Comparison of ENCODE assay signal across 8 mouse cellular contexts in the genomic region with DNA sequence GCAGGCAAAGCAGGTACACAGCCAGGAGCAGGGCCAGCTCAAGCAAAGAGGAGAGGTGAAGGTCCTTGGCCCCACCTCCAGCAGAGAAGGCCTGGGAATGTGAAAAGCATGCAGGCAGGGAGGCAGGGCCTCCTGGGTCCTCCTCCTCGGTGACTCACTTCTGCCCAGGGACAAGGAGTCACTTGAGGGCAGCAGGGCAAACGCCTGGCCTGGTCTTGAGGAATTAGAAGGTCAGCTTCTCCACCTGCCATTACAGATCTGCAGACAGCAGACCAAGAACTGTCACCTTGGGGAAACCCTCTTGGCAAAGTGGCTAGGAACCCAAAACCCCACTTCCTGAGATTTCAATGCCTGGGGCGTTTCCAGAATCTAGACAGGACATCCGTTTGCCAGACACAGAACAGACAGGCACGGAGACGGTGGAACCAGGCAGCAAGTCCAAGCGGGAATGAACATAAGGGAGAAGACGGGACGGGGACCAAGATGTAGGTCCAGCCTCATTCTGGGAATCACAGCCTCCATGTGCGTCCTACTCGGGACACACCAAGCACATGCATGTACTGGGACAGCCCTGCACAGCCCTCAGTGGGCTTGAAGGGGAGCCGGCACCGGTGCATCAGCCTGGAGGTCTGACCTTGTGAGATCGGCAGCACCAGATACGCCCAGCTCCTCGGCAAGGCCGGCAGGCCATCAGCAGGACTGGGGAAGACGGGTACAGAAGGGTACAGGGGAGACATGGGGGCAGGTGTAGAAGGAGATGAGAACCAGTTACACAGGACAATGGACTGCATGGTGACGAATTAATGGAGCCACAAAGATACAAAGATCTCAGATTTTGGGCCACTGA. TPM values are rescaled to one million over a fixed set of nuclear protein-coding genes. Genes with fewer than 3 reads are reported as not detected.
A peak's percentile ranks its signal among the peaks of the same experiment; 100 is the strongest.
DNase-seq lines count a peak whose midpoint lies in the region; ATAC-seq and TF ChIP-seq lines count a peak whose summit lies in the region.

No protein-coding gene starts in this region.

- H3K27me3 ChIP-seq in cerebellum, adult 2 months (ENCODE audit: control insufficient read depth, insufficient read depth, low read length), result no peaks in the 10 kb centered on the region
- no peaks in the 10 kb centered on the region for H3K27me3 ChIP-seq in heart, embryonic 11.5 days (ENCODE audit: control insufficient read depth, insufficient read depth, low read length)
- H3K27me3 ChIP-seq in kidney, embryonic 14.5 days (ENCODE audit: control insufficient read depth, insufficient read depth, low read length), result no peaks in the 10 kb centered on the region
- no peaks in the 10 kb centered on the region for H3K27me3 ChIP-seq in stomach, postnatal 0 days (ENCODE audit: control insufficient read depth, insufficient read depth, low read length)

- 27% methylated on average over 19 of the region's 19 CpGs for WGBS in cerebellum, adult 2 months
- WGBS in heart, embryonic 11.5 days (ENCODE audit: insufficient replicate concordance), result 49% methylated on average over 19 of the region's 19 CpGs
- 30% methylated on average over 19 of the region's 19 CpGs for WGBS in kidney, embryonic 14.5 days
- WGBS in stomach, postnatal 0 days, result 36% methylated on average over 19 of the region's 19 CpGs

- DNase-seq in cerebellum, adult 2 months, result peak; percentile 28 to 29
- DNase-seq in cerebellum, postnatal 25 days, result peak; percentile 27 to 34
- DNase-seq in lung, postnatal 14 days, result peak; percentile 67
- DNase-seq in stomach, postnatal 0 days (ENCODE audit: low spot score), result peak; percentile 84
- DNase-seq in left cerebral cortex, postnatal 14 days (ENCODE audit: low spot score in 2 of 2), result no peak

- intact Hi-C loops in left cerebral cortex, postnatal 14 days (cut with DNase I), result no loop called here

- no peak for TF ChIP-seq EP300 in stomach, postnatal 0 days (optimal IDR thresholded peaks at IDR 0.05)

- H3K9me3 ChIP-seq in heart, embryonic 11.5 days (replicated peaks; ENCODE audit: control insufficient read depth, low read length), result 0 out of 2 replicates have a peak, but pooled peaks cover 4% of the 10 kb centered on the region
- peaks cover 3% of the 10 kb centered on the region; the same call in 1 of the 2 replicates for H3K9me3 ChIP-seq in kidney, embryonic 14.5 days (ENCODE audit: control insufficient read depth, low read length)
- no peaks in the 10 kb centered on the region for H3K9me3 ChIP-seq in stomach, postnatal 0 days (ENCODE audit: control insufficient read depth, low read length)

- peaks cover 14% of the 10 kb centered on the region for H3K4me1 ChIP-seq in cerebellum, adult 2 months (ENCODE audit: control insufficient read depth, insufficient read depth, low read length)
- peaks cover 30% of the 10 kb centered on the region for H3K4me1 ChIP-seq in heart, embryonic 11.5 days (ENCODE audit: control insufficient read depth, insufficient read depth, low read length)
- H3K4me1 ChIP-seq in kidney, embryonic 14.5 days (ENCODE audit: control insufficient read depth, insufficient read depth, low read length), result peaks cover 28% of the 10 kb centered on the region
- H3K4me1 ChIP-seq in stomach, postnatal 0 days (replicated peaks; ENCODE audit: control insufficient read depth, insufficient read depth), result peaks cover 7% of the 10 kb centered on the region

- no peak overlapping the region for H3K27ac ChIP-seq in cerebellum, adult 2 months (ENCODE audit: insufficient read depth, low read length)
- peak overlapping the region; percentile 68 for H3K27ac ChIP-seq in heart, embryonic 11.5 days (ENCODE audit: low read depth, low read length)
- H3K27ac ChIP-seq in kidney, embryonic 14.5 days (ENCODE audit: low read depth, low read length), result peak overlapping the region; percentile 30; the same call in 1 of the 2 replicates
- H3K27ac ChIP-seq in stomach, postnatal 0 days (replicated peaks), result peak overlapping the region; percentile 94

- TF ChIP-seq CTCF in cerebellum, adult 2 months (IDR thresholded peaks at IDR 0.05; ENCODE audit: borderline replicate concordance, insufficient read depth, low read depth, low read length), result no peak
- 0 out of 2 replicates have a peak, but pooled peaks have one; percentile 15 for TF ChIP-seq CTCF in stomach, postnatal 0 days (IDR thresholded peaks at IDR 0.05; ENCODE audit: low read depth)

- no peak for TF ChIP-seq POLR2A in cerebellum, adult 2 months (IDR thresholded peaks at IDR 0.05; ENCODE audit: borderline replicate concordance, insufficient read depth, low read length)

- H3K9ac ChIP-seq in heart, embryonic 11.5 days (ENCODE audit: low read depth, low read length), result peak overlapping the region; percentile 95
- peak overlapping the region; percentile 89 for H3K9ac ChIP-seq in kidney, embryonic 14.5 days (ENCODE audit: low read depth, low read length)
- H3K9ac ChIP-seq in stomach, postnatal 0 days (ENCODE audit: low read length), result peak overlapping the region; percentile 94

- peak overlapping the region; percentile 70 for H3K4me3 ChIP-seq in cerebellum, adult 2 months (replicated peaks; ENCODE audit: insufficient read depth, low read depth, low read length)
- H3K4me3 ChIP-seq in heart, embryonic 11.5 days (ENCODE audit: low read depth, low read length), result peak overlapping the region; percentile 80
- H3K4me3 ChIP-seq in kidney, embryonic 14.5 days (ENCODE audit: low read length), result peak overlapping the region; percentile 82
- peak overlapping the region; percentile 84 for H3K4me3 ChIP-seq in stomach, postnatal 0 days (ENCODE audit: low read depth, low read length)

- H3K4me2 ChIP-seq in heart, embryonic 11.5 days, result peak overlapping the region; percentile 99
- peak overlapping the region; percentile 95 for H3K4me2 ChIP-seq in kidney, embryonic 14.5 days (replicated peaks; ENCODE audit: low read depth, low read length)
- peak overlapping the region; percentile 98 for H3K4me2 ChIP-seq in stomach, postnatal 0 days (replicated peaks; ENCODE audit: low read depth)

- no peak for ATAC-seq in cerebellum, adult (ENCODE audit: insufficient number of reproducible peaks, low FRiP score, low TSS enrichment)
- ATAC-seq in heart, embryonic 11.5 days (replicated peaks; ENCODE audit: insufficient number of reproducible peaks, low FRiP score, low TSS enrichment), result no peak
- ATAC-seq in kidney, embryonic 14.5 days (ENCODE audit: low FRiP score, low TSS enrichment), result no peak
- ATAC-seq in stomach, postnatal 0 days (ENCODE audit: low FRiP score, low TSS enrichment), result peak; percentile 69

- peaks cover 2% of the 10 kb centered on the region; the same call in 1 of the 2 replicates for H3K36me3 ChIP-seq in heart, embryonic 11.5 days (ENCODE audit: control insufficient read depth, insufficient read depth, low read length)
- peaks cover under 1% of the 10 kb centered on the region for H3K36me3 ChIP-seq in kidney, embryonic 14.5 days (ENCODE audit: control insufficient read depth, insufficient read depth, low read length)
- peaks cover 1% of the 10 kb centered on the region for H3K36me3 ChIP-seq in stomach, postnatal 0 days (ENCODE audit: control insufficient read depth, insufficient read depth, low read length)

RNA-seq across cellular contexts. Expression of gene Pkn1, which starts 1.4 kb away (rescaled TPM):
- polyA plus RNA-seq in cerebellum, adult 2 months (2012; rRNA removed), result 59.8 and 62.7 TPM in 2 replicates
- 17.0 and 21.2 TPM in 2 replicates for polyA plus RNA-seq in heart, embryonic 11.5 days (2014; fragmentation: Nextera tagmentation; extraction: Ambion mirVana)
- 23.8 and 36.1 TPM in 2 replicates for polyA plus RNA-seq in kidney, embryonic 14.5 days (2014; fragmentation: Nextera tagmentation; extraction: Ambion mirVana)
- polyA plus RNA-seq in stomach, postnatal 0 days (2015; fragmentation: Nextera tagmentation; extraction: Ambion mirVana), result 14.4 and 16.2 TPM in 2 replicates
- total RNA-seq in left cerebral cortex, postnatal 14 days (2021), result 10 to 100 TPM; 63.8 to 74.1 TPM

RNA-seq across cellular contexts. Expression of gene Ddx39, which starts 17.4 kb away (rescaled TPM):
- polyA plus RNA-seq in cerebellum, adult 2 months (2012; rRNA removed), result 30.0 and 31.5 TPM in 2 replicates
- 143 and 150 TPM in 2 replicates for polyA plus RNA-seq in heart, embryonic 11.5 days (2014; fragmentation: Nextera tagmentation; extraction: Ambion mirVana)
- 193 and 194 TPM in 2 replicates for polyA plus RNA-seq in kidney, embryonic 14.5 days (2014; fragmentation: Nextera tagmentation; extraction: Ambion mirVana)
- polyA plus RNA-seq in stomach, postnatal 0 days (2015; fragmentation: Nextera tagmentation; extraction: Ambion mirVana), result 83.8 and 86.6 TPM in 2 replicates
- 10 to 100 TPM; 18.4 to 19.7 TPM for total RNA-seq in left cerebral cortex, postnatal 14 days (2021)

RNA-seq across cellular contexts. Expression of gene Ptger1, which starts 31.1 kb away (rescaled TPM):
- 0.76 and 0.77 TPM in 2 replicates for polyA plus RNA-seq in cerebellum, adult 2 months (2012; rRNA removed)
- 0.13 and 0.63 TPM in 2 replicates for polyA plus RNA-seq in heart, embryonic 11.5 days (2014; fragmentation: Nextera tagmentation; extraction: Ambion mirVana)
- polyA plus RNA-seq in kidney, embryonic 14.5 days (2014; fragmentation: Nextera tagmentation; extraction: Ambion mirVana), result 0.97 and 1.3 TPM in 2 replicates
- 5.6 and 5.9 TPM in 2 replicates for polyA plus RNA-seq in stomach, postnatal 0 days (2015; fragmentation: Nextera tagmentation; extraction: Ambion mirVana)
- 1 to 10 TPM; 1.4 to 1.5 TPM for total RNA-seq in left cerebral cortex, postnatal 14 days (2021)

RNA-seq across cellular contexts. Expression of gene Adgre5, which starts 43.5 kb away (rescaled TPM):
- polyA plus RNA-seq in cerebellum, adult 2 months (2012; rRNA removed), result 22.7 and 23.8 TPM in 2 replicates
- polyA plus RNA-seq in heart, embryonic 11.5 days (2014; fragmentation: Nextera tagmentation; extraction: Ambion mirVana), result 17.6 and 18.8 TPM in 2 replicates
- polyA plus RNA-seq in kidney, embryonic 14.5 days (2014; fragmentation: Nextera tagmentation; extraction: Ambion mirVana), result 18.6 and 30.9 TPM in 2 replicates
- polyA plus RNA-seq in stomach, postnatal 0 days (2015; fragmentation: Nextera tagmentation; extraction: Ambion mirVana), result 16.9 and 17.1 TPM in 2 replicates
- 10 to 100 TPM; 11.2 to 11.8 TPM for total RNA-seq in left cerebral cortex, postnatal 14 days (2021)

RNA-seq across cellular contexts. Expression of gene Gipc1, which starts 45.1 kb away (rescaled TPM):
- polyA plus RNA-seq in cerebellum, adult 2 months (2012; rRNA removed), result 51.3 and 51.7 TPM in 2 replicates
- 171 and 180 TPM in 2 replicates for polyA plus RNA-seq in heart, embryonic 11.5 days (2014; fragmentation: Nextera tagmentation; extraction: Ambion mirVana)
- 168 and 210 TPM in 2 replicates for polyA plus RNA-seq in kidney, embryonic 14.5 days (2014; fragmentation: Nextera tagmentation; extraction: Ambion mirVana)
- 171 and 183 TPM in 2 replicates for polyA plus RNA-seq in stomach, postnatal 0 days (2015; fragmentation: Nextera tagmentation; extraction: Ambion mirVana)
- 100 to 1,000 TPM; 104 to 109 TPM for total RNA-seq in left cerebral cortex, postnatal 14 days (2021)

Comparison
In these comparisons a context has a peak if more than half of its experiments do, and no peak if none do; other contexts are left out.
1. DNase-seq: peak in cerebellum, adult 2 months (2 of 2), cerebellum, postnatal 25 days (2 of 2), lung, postnatal 14 days (single experiment) and stomach, postnatal 0 days (single experiment); none in left cerebral cortex, postnatal 14 days (0 of 2).
2. Peak in every context shown above with its lines, with median percentiles within 50 percentile points of each other: H3K4me3 ChIP-seq, H3K4me2 ChIP-seq and H3K9ac ChIP-seq.